Mouse (Mus musculus): Measurements from ENCODE around the gene Noc3l.

The Noc3l gene

GRCm38 (mm10) chr19:38758056-38758455 lies 61.0 kb downstream of the Noc3l start:
- no peak for DNase-seq

DNA sequence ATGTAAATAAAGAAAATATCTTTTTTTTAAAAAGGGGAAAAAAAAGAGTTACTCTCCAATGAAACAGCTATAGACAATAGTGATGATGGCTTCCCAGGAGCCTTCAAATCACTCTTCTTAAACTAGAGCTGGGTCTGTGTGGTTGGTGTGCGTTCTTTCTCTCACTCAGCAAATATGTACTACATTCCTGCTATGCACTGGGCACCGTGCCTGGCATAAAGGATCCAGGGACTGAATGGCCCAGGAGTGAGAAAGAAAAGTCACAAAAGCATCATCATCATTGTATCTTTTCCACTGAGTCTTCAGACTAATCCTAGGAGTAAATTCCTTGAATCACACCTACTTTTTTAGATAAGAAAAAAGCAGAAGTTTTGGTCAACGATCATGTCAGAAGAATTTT lies 61.9 kb downstream of the Noc3l start:
- DNase-seq = no peak

GRCm38 (mm10) chr19:38750192-38750591 lies 68.8 kb downstream of the Noc3l start:
- peak in 1 of 2 experiments; percentile 7 for DNase-seq

DNA sequence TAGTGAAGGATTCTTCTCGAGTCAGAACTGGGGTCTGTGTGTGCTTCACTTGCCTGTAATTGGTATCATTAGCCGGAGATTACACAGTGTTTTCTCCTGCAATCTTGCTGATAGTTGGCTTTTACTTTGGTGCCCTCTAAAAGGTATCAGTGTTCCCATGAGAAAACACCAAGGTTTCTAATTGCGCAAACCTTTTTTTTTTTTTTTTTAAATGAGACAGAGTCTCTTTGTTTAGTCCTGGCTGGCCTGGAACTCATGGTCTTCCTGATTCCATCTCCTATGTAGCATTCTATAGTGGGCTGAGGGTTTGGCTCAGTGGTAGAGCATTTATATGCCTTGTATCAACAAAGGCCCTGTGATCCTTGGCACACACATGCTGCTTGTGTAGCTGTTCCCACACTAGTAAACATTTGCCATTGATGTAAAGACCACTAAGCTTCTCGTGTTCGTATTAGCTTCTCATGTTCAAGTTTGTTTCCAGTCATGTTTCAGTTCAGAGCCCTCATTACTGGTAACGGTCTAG lies 72.5 kb downstream of the Noc3l start:
- DNase-seq = no peak

DNA sequence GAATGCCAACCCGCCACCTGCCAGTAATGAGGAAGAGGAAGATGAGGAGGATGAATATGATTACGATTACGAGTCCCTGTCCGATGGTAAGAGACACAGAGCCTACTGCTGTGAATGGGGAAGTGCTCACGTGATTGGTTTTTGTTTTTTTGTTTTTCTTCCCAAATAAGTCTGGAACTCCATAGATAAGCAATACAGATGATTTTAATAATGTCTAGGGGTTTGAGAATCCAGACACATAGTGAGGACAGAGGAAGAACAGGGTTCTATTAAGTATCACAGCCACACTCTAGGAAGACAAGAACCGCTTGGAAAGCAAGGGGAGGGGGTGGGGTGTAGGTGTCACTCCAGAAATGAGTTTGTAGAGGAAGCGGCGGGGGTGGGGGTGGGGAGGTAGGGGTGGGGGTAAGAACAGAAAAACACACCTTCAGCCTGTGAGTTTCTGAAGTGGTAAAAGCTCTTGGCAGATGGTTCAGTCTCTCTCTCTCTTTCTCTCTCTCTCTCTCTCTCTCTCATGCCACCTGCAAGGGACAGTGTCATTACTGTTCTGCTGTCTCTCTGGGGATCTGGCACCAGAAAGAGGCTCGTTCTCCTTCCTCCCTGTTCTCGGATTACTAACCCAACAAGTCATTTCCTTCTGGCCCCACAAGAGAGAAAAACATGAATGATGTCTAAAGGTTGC lies 73.1 kb downstream of the Noc3l start:
- no peak for DNase-seq

- no peak for DNase-seq
These were observed 74.5 kb downstream of the Noc3l start for GRCm38 (mm10) chr19:38744546-38744945.

Data from cerebellum, postnatal 10 days (tissue).